Mouse (Mus musculus) urinary bladder, adult 18-20 months (tissue): ENCODE measurements around the gene Efna2.

ENCODE experiments used
- DNase-seq, 2 experiments: peaks; one replicate each; pipeline ENCODE4 v3.0.0; 2022; ENCODE audit warnings: low spot score in 2 of 2, mixed read lengths in 2 of 2

The Efna2 gene

DNA sequence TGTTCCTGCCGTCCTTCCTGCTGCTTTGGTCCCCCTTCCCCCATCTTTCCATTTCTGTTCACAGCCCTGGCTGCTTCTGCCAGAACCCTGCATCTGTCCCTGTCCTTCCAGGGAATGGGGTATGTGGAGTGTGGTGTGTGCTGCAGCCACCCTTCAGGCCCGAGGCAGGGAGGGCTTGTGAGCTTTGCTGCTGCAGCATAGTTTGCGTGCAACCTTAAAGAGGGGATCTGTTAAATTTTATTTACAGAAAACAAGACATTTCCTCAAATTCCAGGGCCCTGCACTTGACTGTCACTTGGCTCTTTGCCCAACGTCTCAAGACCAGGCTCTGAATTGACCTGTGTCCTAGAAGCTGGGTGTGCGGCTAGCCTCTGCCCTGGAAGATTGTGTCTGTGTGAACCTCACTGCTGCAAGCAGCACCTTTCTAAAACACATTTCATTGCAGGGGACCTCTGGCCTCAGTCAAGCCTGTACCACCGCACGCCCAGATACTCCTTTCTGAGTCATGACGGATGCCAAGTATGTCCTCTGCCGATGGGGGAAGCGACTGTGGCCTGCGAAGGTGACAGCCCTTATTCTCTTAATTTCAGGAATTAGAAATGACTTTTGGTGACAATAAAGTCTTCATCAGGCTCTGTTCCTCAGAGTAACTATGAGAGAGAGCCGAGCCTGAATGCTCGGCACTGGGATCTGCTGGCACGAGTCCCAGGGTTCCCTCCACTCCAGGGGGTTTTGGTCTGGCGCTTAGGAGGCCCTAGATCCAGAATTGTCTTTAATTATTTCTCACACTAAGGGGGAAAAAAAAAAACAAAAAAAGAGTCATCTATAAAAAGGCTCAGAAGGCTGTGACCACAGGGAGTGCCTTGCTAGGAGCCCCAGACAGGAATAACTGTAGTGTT, 48.8 kb downstream of the Efna2 start:
- no peak for DNase-seq

DNA sequence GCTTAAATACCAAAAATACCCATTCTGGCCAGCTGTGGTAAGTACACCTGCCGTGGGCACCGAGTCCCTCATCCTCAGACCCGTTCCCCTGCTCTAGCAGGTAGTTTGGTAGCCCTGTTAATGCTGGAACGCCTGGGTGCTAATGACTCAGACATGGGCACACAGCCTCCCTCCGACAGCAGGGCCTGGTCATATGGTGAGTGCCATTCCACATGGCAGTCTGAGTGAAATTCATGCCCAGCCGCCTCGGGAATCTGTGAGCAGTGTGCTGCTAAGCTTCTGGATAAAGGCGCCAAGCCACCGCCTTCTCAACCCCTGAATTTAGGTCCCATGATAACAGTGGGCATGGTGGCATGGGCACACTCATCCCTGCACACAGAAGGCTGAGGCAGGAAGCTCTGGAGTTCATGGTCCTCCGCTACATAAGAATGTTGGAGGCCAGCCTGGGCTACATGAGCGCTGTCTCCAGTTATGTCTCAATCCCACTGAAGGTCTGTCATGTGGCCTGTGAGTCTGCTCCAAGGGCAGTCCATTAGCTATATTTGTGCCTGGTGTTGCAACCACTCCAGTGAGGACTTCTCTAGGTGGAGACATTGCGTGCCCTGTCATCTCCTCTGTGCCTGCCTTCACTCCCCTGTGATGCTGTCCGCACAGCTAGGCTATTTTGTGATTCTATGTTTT, 57.0 kb downstream of the Efna2 start:
- no peak for DNase-seq

DNA sequence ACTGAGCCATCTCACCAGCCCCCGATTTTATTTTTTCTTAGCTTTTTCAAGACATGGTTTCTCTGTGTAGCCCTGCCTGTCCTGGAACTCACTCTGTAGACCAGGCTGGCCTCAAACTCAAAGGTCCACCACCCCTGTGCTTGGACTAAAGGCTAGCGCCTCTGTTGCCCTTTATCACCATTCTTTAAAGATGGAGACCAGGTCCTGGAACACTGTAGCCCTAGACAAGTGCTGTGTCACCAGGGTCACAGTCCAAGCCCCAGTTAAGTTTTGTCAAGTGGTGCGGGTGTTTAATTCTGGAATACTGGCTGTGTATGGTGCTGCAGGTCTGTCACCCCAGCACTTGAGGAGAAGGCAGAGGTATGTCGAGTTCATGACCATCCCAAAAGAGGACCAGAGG, 57.7 kb downstream of the Efna2 start:
- no peak for DNase-seq

DNA sequence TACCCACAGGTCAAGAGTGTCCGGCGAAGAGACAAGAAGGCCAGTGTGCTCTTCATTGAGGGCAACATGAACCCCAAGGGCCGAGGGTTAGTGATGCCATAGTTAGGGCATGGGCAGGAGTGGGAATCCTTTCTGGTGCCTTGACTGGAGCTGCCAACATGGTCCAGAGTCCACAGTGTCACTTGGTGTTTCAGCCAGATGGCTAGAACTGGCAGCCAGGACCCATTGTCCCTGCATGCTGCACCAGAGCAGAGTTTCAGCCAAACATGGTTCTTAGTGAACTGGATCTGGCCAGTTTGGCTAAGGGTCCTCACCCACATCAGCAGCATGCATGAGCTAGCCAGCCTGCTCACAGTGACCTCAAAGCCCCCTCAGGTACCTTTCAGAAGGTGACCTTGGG, 59.0 kb downstream of the Efna2 start:
- no peak for DNase-seq
